Mouse (Mus musculus) spleen, adult 2 months (tissue): Measurements from ENCODE around the gene Spint5. TPM values are rescaled to one million over a fixed set of nuclear protein-coding genes. Genes with fewer than 3 reads are reported as not detected.
A peak's percentile ranks its signal among the peaks of the same experiment; 100 is the strongest.

Experiments
- DNase-seq, 2 experiments: peaks; one replicate each; pipeline versions ENCODE4 v3.0.0 to v3.0.0-alpha.2; 2012 to 2021; ENCODE audit warnings: low spot score in 2 of 2, low read depth in 1 of 2
- H3K27ac ChIP-seq: fragments of 200-500 bp; 2 replicates; pipeline ENCODE4 v1.5.1; 2012; ENCODE audit warnings: low read length, inconsistent platforms; ENCODE audit not compliant: insufficient read depth
- H3K27me3 ChIP-seq: fragments of 200-500 bp; 2 replicates; pipeline ENCODE4 v1.6.1; 2012; ENCODE audit warnings: mild to moderate bottlenecking, moderate library complexity, low read length, inconsistent platforms; ENCODE audit not compliant: control insufficient read depth, insufficient read depth
- H3K36me3 ChIP-seq: fragments of 200-500 bp; 2 replicates; pipeline ENCODE4 v1.6.1; 2012; ENCODE audit warnings: mild to moderate bottlenecking, low read length, inconsistent platforms; ENCODE audit not compliant: control insufficient read depth, insufficient read depth
- H3K4me1 ChIP-seq: fragments of 200-500 bp; 2 replicates; pipeline ENCODE4 v1.6.1; 2011; ENCODE audit warnings: inconsistent platforms; ENCODE audit not compliant: control insufficient read depth, insufficient read depth, insufficient read length
- H3K4me3 ChIP-seq: fragments of 200-500 bp; 2 replicates; pipeline ENCODE4 v1.5.1; 2011; ENCODE audit warnings: mild to moderate bottlenecking, inconsistent platforms; ENCODE audit not compliant: insufficient read depth, insufficient read length; ENCODE audit errors: extremely low read depth
- CTCF ChIP-seq: fragments of 200-500 bp; IDR thresholded peaks from 2 replicates; pipeline ENCODE4 v1.5.1; 2011; ENCODE audit warnings: mild to moderate bottlenecking, inconsistent platforms; ENCODE audit not compliant: insufficient read depth, insufficient read length, insufficient replicate concordance; ENCODE audit errors: extremely low read depth
- POLR2A ChIP-seq: fragments of 200-500 bp; IDR thresholded peaks from 2 replicates; pipeline ENCODE4 v1.6.1; 2011; ENCODE audit warnings: low read depth, low read length, inconsistent platforms
- WGBS: fragments of 180-500 bp; shearing (Covaris S2); methylation state at CpG from one replicate; pipeline ENCODE4 v1.1.7; 2018; 5-methylcytosine and 5-hydroxymethylcytosine counted together
- polyA plus RNA-seq: library from polyadenylated mRNA; depleted of rRNA; stranded (reverse); fragments of >200 nt; gene quantifications from 2 replicates; pipeline ENCODE4 v1.2.3, GENCODE M21; 2012; rRNA removed

Gene Spint5
- polyA plus RNA-seq: not detected in 2 replicates

DNA sequence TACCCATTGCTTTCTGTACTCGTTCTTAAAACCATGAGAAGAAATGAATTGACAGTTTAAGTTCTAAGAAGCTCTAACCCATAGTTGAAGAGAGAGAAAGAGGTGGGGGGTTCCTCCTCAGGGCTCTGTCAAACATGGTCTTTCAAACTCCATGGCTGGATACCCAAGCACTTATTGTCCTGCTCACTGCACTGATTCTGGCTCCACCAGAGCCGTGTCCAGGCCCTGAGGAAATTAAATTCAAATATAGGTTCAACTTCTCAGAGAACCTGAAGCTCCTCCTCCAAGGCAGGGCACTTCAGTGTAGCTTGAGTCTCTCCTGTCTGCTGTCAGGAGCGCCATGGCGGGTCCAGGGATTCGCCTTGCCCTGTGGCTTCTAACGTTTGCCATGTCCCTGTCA, at the start of gene Spint5:
TSS of gene Spint5 (plus strand) at position 301 of the 400 bp plus-strand sequence.
- no peak for TF ChIP-seq CTCF
- no peak for TF ChIP-seq POLR2A
- Histone ChIP-seq H3K4me3 (no peak within 1 kb of the TSS), H3K27me3 (no peaks in the 10 kb centered on the region), H3K4me1 (no peaks in the 10 kb centered on the region), H3K27ac (no peak within 1 kb of the TSS), H3K36me3 (no peaks in the 10 kb centered on the region)
- DNase-seq: no peak
- WGBS: 87% methylated on average over 6 of the region's 6 CpGs

DNA sequence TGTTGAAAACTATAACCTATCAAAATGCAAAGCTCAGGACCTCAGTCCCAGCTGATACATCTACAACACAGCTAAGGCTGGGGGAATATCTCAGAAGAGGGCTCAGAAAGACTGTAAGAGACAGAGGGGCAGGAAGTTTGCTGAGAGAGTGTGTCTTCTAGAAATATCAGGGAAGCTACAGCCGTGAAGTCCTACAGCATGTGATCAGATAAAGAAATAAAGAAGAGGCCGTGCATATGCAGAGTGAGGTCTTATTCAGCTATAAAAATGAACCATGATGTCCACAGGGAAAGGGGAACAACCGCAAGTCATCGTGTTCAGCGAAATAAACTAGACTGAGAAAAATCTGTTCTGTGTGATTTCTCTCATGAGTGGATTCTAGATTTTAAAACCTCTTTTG, 44.8 kb upstream of the Spint5 start:
- no peak overlapping the region for H3K27ac ChIP-seq
- 69% methylated on average over 5 of the region's 5 CpGs for WGBS
- TF ChIP-seq CTCF (no peak), POLR2A (no peak)
- no peaks in the 10 kb centered on the region for H3K4me1 ChIP-seq
- H3K36me3 ChIP-seq: no peaks in the 10 kb centered on the region
- DNase-seq: no peak
- H3K27me3 ChIP-seq: no peaks in the 10 kb centered on the region
- H3K4me3 ChIP-seq: no peak overlapping the region

DNA sequence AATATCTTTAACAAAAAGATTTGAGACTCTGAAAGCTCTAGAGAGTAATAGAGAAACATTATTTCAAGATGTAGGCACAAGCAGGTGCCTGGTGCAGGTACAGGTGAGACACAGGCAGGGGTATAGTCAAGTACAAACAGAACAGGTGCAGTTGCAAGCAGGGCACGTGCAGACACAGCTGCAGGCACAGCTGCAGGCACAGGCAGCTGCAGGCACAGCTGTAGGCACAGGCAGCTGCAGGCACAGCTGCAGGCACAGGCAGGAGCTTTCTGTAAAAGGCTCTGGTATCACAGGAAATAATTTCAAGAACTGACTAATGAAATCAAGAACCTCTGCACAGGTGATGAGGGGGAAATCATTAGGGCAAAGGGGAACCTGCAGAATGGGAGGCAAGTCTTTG, 44.2 kb upstream of the Spint5 start:
- TF ChIP-seq POLR2A (no peak), CTCF (no peak)
- DNase-seq: no peak
- no peaks in the 10 kb centered on the region for H3K36me3 ChIP-seq
- no peak overlapping the region for H3K4me3 ChIP-seq
- H3K27me3 ChIP-seq: no peaks in the 10 kb centered on the region
- no peak overlapping the region for H3K27ac ChIP-seq
- 21% methylated on average over 1 of the region's 1 CpGs for WGBS
- no peaks in the 10 kb centered on the region for H3K4me1 ChIP-seq

DNA sequence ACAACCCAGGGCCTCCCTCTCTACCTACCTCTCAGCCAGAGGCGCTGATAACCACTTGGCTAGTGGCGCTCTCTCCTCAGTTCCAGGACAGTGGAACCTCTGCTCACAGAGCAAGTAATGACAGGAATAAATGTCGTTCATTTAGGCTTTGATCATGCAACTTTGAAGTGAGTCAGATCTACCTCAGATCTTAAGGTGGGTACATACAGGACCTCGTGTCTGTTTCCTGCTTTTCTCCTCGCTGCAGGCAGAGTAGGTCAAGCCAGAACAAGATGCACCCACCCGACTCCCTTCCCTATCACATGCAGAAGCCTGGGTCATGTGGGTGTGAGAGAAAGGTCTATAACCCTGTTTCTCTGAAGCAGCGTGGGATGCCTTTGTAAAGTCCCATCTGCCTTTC, 41.1 kb upstream of the Spint5 start, which contains the start of gene Wfdc11:
TSS of gene Wfdc11 (minus strand) at position 101 of the 400 bp plus-strand sequence.
- 67% methylated on average over 7 of the region's 7 CpGs for WGBS
- DNase-seq: no peak
- Histone ChIP-seq H3K4me3 (no peak within 1 kb of the TSS), H3K36me3 (no peaks in the 10 kb centered on the region), H3K27me3 (no peaks in the 10 kb centered on the region), H3K4me1 (no peaks in the 10 kb centered on the region), H3K27ac (no peak within 1 kb of the TSS)
- no peak for TF ChIP-seq POLR2A
- no peak for TF ChIP-seq CTCF

DNA sequence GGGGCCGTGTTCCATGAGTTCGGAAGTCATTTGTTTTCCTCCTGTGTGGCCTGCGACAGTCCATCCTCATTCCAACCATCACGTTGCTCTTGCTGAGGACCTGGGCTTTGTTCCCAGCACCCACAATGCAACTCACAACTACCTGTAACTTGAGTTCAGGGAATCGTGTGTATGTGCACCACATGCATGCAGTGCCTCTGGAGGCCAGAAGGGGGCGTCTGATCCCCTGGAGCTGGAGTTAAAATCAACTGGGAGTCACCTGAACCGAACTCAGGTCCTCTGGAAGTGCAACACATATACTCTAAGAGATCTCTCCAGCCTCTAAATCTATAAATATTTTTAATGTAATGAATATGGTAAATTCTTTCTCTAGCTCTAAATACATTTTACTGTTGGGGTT, 39.0 kb upstream of the Spint5 start:
- 81% methylated on average over 7 of the region's 7 CpGs for WGBS
- H3K27ac ChIP-seq: no peak overlapping the region
- TF ChIP-seq CTCF: no peak
- no peak for TF ChIP-seq POLR2A
- no peaks in the 10 kb centered on the region for H3K27me3 ChIP-seq
- no peak overlapping the region for H3K4me3 ChIP-seq
- no peaks in the 10 kb centered on the region for H3K36me3 ChIP-seq
- no peak for DNase-seq
- H3K4me1 ChIP-seq: peaks cover 3% of the 10 kb centered on the region; the same call in 1 of the 2 replicates

DNA sequence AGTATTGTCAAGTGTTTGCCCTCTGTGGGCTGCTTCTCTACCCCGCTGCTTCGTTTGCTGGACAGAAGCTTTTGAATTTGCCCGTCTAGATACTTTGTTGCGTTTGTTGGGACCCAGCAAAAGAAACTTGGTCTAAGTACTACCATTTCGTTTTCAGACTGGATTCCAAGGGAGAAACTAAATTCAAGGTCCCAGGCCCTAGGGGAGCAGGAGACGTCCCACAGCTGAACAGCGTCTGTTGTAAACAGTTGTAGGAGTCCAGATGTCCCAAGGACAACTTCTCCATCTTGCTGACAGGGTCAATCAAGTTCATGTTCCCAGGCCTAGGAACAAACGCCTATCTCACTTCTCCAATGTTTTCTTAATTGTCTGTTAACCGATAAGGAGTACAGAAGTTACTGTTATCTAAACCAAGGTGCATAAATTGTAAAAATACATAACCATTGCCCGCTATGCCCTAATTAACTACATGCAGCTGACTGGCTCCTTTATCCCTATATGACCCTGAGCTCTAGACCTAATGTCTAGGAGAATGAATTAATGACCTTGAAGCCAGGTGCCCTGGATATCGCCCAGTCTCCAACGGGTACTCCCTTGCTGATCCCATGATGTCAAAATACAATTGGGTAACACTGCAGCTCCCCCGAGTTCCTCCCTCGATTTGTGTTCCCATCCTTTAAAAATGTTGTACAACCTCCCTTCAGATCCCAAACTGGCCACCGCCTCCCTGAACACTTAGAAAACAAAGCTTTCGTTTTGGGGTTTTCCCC, 38.0 kb upstream of the Spint5 start:
- Histone ChIP-seq H3K36me3 (no peaks in the 10 kb centered on the region), H3K27me3 (no peaks in the 10 kb centered on the region), H3K4me3 (no peak overlapping the region), H3K4me1 (peaks cover 3% of the 10 kb centered on the region; the same call in 1 of the 2 replicates), H3K27ac (no peak overlapping the region)
- DNase-seq: no peak
- TF ChIP-seq POLR2A: no peak
- no peak for TF ChIP-seq CTCF
- WGBS: 81% methylated on average over 16 of the region's 16 CpGs

DNA sequence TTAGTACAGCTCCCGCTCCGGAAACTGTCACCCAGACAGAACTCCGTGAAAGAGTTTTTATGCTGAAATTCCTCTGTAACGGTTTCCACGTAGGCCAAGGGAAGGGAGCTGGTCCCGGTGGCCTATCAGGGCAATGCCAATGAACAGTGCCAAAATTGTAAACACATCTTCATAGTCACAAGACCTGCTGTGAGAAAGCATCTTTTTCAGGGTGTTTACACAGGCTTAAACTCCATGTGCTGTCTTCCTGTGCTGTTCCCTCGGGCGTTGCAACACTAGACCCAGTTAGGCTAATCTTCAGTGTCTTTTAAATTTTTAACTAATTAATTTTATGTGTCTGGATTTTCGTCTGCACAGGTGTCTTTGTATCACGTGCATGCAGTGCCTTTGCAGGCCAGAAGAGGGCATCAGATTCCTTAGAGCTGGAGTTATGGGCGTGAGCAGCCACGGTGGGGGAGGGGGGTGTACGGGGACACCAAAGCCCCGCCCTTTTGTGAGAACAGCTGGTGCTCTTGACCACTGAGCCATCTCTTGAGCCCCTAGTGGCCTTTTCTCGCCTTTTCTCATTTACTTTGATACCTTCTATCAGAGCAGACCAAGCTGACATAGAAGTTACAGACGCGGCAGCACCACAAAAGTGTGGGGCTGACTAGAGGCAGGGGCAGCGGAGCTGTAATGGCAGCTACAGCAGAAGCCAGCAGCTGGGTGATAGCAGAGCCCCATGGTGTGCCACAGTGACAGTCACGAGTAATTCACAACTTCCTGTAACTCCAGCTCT, 36.1 kb upstream of the Spint5 start:
- H3K4me1 ChIP-seq: peaks cover 3% of the 10 kb centered on the region; the same call in 1 of the 2 replicates
- 29% methylated on average over 19 of the region's 19 CpGs for WGBS
- no peak overlapping the region for H3K27ac ChIP-seq
- no peak overlapping the region for H3K4me3 ChIP-seq
- peak; percentile 29 to 63 for DNase-seq
- TF ChIP-seq POLR2A (no peak), CTCF (peak; percentile 62; the same call in 1 of the 2 replicates)
- H3K27me3 ChIP-seq: no peaks in the 10 kb centered on the region
- no peaks in the 10 kb centered on the region for H3K36me3 ChIP-seq
